Mouse (Mus musculus): ENCODE measurements around the gene Ube3c. TPM values are rescaled to one million over a fixed set of nuclear protein-coding genes. Genes with fewer than 3 reads are reported as not detected.

The Ube3c gene
- 52.4 TPM for polyA plus RNA-seq (2015; fragmentation: Illumina TruSeq; extraction: RNeasy Lipid Tissue Mini Kit (QIAGEN cat#74804); ENCODE audit: low read depth, low replicate concordance)

DNA sequence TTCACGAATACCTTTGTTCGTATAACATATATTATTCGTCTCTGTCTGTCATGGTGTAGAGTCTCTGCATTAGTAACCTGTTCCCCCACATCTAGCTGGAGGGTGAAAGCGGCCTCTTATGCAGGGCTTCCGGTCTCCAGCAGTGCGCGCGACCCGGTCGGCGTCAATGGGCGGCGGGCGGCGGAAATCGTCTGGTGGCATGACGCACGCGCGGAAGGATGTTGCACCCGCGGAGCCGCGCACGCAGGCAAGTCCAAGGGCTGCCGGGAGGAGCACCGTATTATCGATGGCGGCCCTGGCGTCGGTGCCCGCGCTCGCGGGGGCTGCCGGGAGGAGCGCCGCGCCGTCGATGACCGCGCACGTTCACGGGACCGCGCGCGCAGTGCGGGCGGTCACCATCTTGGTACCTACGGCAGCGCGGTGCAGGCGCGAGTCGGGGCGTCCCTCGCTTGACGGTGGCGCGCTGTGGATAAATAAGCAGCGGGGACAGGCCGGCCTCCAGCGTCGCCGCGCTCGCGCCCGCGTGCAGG is at the start of gene Ube3c:
Ube3c (plus strand) TSS at position 395 of the 530 bp plus-strand sequence.

Other genes starting within 250 kb of the Ube3c start
- 29.4 TPM for gene Lmbr1, start 190.9 kb upstream of the Ube3c start, polyA plus RNA-seq (2015; fragmentation: Illumina TruSeq; extraction: RNeasy Lipid Tissue Mini Kit (QIAGEN cat#74804); ENCODE audit: low read depth, low replicate concordance)
- 13.4 TPM for gene Nom1, start 134.6 kb upstream of the Ube3c start, polyA plus RNA-seq (2015; fragmentation: Illumina TruSeq; extraction: RNeasy Lipid Tissue Mini Kit (QIAGEN cat#74804); ENCODE audit: low read depth, low replicate concordance)
- not detected for gene Mnx1, start 90.8 kb upstream of the Ube3c start, polyA plus RNA-seq (2015; fragmentation: Illumina TruSeq; extraction: RNeasy Lipid Tissue Mini Kit (QIAGEN cat#74804); ENCODE audit: low read depth, low replicate concordance)
- 265 TPM for gene Dnajb6, start 166.4 kb downstream of the Ube3c start, polyA plus RNA-seq (2015; fragmentation: Illumina TruSeq; extraction: RNeasy Lipid Tissue Mini Kit (QIAGEN cat#74804); ENCODE audit: low read depth, low replicate concordance)
- gene Gm5129, start 166.7 kb downstream of the Ube3c start, polyA plus RNA-seq (2015; fragmentation: Illumina TruSeq; extraction: RNeasy Lipid Tissue Mini Kit (QIAGEN cat#74804); ENCODE audit: low read depth, low replicate concordance) = not detected

All from brain, adult 10 weeks (tissue).